Mouse (Mus musculus): ENCODE results near the gene Senp3.
A peak's percentile ranks its signal among the peaks of the same experiment; 100 is the strongest.

Gene Senp3

DNA sequence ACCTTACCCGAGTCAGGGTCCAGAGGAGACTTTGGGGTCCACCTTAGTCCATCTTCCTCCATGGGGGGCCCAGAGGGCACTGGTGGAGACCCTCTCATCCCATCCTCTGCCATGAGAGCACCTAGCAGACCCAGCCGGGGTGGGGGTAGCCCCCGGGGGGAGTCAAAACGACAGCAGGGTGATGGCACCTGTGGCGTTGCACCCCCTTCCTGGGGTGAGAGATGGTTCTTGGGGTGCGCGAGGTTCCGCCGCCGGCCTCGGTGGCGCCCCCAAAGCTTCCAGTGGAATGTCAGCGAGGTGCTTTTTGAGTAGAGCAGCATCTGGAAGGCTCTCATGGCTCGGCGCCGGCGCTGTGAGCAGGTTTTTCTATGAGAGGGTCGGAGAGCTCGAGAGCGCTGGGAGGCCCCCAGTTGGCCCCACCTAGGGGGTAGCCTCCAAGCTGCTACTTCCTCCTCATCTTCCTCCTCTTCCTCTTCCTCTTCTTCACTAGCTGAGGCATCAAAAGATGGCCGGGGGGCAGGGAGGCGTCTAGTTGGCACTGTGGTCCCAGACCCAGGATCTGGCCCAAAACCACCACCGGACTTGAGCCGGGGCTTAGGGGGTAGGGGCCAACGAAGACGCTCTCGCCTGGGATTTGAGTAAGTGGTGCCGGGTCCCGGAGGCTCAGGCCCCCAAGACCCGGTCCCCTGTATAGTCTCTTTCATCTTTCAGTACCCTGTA, 1.6 kb downstream of the Senp3 start:
- no peak for DNase-seq

DNA sequence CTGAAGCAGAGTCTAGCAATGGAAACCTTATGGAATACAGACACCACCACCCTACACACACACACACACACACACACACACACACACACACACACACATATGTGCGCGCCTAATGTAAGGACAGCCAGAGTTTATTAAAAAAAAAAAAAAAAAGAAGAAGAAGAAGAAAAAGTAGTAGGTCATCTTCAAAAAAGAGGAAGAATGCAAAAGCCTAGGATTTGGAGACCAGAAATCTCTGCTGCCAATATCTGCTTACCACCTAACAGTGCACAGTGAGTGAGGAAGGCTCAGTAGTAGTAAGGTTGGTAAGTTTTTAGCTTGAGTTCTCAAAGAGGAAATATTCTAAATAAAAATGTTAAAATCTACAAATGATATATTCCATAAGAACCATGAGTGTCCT, 2.7 kb downstream of the Senp3 start:
- DNase-seq, result no peak

DNA sequence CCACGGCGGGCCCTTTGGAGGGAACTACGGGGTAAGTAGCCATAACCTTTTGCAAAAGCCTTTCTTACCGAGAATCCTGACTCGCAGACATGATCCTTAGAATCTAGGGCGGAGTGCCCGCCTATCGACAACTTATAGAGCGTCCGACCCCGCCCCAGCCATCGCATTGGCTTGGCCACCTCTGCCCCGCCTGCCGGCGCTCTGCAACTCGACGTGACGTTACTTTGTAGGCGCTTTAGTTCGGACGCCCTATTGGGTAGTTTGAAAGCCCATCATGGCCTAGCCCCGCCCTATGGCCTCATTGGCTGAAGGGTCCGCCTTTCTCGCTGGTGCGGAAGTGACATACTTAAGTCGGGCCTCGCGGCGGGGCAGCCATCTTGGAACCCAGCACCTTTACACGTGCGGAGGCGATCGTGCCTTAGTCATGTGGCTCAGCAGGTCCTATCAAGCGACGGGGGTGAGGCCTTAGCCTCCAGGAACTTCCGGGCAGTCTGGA, 9.6 kb downstream of the Senp3 start, which contains the start of gene Eif4a1:
Eif4a1 (minus strand) TSS at position 213 of the 496 bp plus-strand sequence.
- DNase-seq, result peak; percentile 100

DNA sequence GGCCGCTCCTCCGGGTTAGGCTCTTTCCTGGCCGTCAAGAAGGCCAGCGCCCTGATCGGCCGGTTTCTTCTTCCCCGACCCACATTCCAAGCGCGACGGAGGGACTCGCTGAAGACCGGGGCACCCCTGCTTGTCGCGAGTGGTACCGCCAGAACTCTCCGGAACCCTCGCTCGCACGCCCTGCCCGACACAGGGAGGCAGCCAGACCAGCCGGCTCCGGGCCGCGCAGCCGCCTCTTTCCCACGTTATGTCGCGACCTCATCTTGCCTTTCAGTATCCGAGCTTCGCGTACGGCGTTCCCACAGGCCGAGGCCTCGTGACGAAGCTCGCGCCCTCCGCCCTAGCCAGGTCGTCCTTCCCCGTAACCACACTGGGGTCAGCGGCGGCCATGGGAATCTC, 10.2 kb downstream of the Senp3 start:
- no peak for DNase-seq

DNA sequence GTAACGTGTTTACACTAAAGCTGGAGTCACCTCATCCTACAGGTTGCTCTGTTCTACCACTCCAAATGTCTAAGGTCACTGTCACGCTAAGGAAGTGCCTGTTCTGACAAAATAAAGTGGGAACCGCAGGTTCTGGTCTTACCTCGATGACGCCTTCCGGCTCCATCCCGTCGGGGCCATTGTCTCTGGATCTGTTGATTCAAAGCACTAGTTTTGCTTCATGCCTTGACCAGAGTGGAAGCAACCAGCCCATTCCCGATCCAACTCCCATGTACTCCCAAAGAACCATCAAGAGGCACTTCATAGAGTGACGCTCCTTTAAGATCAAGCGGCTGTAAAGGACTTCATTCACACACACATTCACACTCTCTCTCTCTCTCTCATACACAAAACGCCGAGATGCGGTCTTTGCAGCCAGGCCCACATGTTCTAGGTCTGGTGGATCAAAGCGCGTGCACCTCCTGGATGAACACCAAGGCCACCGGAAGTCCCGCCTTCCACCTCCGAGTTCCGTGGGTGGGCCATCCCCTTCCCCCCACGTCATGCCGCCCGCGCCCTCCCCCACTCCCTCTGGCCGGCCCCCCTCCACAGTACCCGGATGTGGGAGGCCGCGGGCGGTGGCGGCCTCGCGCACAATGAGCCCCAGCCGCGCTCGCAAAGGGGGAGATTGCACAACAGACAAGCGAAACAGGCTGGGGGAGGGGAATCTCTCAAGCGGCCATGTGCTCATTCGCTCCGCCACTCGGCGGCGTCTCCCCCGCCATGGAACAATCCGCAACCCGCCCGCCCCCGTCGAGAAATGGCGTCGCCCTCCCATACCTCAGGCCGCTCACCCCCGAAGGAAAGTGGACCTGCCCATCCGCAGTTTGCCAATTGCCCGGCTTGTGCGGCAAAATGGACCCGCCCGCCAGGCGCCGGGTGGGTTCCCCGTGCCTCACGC, 10.8 kb downstream of the Senp3 start:
- DNase-seq, result peak; percentile 97

DNA sequence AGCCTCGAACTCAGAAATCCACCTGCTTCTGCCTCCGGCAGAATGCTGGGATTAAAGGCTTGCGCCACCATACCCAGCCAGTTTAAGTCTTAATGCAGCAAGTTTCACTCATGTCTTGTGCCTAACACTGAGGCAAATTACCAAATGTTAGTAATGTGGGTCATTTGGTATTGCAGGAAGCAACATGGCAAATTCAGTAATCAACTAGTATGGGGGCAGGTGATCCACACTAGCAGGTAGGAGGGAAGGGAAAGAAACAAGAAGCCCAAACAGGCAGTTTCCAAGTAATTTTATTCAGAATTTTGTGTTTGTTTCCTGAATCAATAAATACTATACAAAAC, 15.2 kb downstream of the Senp3 start:
- DNase-seq, result no peak

DNA sequence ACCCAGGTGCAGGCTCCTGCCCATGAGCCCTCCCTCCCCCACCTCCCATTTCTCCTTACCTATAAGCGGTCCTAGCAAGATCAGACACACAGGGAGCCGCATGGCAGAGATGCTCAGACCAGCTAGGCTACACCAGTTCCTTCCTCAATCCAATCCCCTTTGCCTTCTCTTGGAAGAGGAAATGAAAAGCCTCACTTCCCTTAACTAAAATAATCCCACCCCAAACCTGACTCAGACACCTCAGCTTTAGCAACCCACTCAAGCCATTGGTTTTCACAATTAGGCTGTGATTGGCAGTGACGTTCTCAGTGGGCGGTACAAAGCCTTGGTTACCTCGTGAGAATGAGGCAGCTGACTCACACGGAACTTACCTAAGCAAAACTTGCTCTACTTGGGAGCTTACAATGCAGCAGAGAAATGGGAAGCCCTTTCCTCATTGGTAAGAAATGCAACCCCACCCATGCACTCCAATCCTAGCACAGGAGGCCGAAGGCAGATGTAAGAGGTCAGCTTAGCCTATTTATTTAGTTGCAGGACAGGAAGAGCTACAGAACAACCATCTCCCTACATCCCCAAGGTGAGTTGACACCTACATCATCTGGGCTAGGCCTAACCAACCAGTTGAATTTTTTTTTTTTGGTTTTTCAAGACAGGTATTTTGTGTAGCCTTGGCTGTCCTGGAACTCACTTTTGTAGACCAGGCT, 15.8 kb downstream of the Senp3 start, which contains the start of gene Cd68:
Cd68 (minus strand) TSS at position 193 of the 704 bp plus-strand sequence.
- DNase-seq, result peak; percentile 71

DNA sequence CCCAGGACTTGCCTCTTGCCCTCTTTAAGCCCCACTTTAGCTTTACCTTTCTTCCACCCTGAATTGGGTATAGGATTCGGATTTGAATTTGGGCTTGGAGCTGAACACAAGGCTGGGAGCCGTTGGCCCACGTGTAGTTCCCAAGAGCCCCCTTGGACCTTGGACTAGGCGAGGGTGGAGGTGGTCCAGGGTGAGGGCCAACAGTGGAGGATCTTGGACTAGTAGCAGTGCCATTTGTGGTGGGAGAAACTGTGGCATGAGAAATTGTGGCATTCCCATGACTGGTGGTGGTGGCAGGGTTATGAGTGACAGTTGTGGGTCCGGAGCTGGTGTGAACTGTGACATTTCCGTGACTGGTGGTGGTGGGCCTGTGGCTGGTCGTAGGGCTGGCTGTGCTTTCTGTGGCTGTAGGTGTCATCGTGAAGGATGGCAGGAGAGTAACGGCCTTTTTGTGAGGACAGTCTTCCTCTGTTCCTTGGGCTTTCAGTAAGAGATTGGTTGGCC, 16.4 kb downstream of the Senp3 start:
- no peak for DNase-seq

DNA sequence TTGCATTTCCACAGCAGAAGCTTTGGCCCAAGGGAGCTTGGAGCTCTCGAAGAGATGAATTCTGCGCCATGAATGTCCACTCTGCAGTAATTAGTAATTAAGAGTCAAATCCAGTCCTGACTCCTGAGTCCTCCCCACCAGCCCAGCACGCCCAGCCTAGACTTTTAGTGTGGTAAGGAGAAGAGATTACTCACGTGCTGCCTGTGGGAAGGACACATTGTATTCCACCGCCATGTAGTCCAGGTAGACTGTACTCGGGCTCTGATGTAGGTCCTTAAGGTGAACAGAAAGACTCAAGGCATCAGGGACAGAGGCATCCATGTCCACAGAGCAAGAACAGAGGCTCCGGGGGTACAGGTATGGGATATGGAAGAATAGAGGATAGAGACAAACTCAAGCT, 17.0 kb downstream of the Senp3 start:
- no peak for DNase-seq

DNA sequence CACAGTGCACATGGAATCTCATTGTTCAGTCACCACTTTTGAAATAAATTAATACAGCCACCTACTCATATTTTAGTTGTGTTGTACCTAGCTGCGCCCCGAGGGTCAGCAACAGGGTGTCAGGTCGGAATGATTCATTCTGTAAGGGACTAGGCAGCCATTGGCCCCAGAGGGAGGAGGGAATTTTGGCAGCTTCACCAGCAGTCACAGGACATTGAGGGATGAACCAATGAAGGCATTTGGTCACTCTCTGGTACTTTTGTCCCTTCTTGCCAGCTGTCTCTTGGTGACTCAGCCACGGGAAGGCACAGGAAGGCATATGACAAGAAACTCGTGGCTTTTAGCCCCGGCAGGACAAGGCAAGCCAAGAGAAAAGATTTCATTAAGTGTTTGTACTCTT, 18.1 kb downstream of the Senp3 start:
- peak; percentile 26 for DNase-seq

DNA sequence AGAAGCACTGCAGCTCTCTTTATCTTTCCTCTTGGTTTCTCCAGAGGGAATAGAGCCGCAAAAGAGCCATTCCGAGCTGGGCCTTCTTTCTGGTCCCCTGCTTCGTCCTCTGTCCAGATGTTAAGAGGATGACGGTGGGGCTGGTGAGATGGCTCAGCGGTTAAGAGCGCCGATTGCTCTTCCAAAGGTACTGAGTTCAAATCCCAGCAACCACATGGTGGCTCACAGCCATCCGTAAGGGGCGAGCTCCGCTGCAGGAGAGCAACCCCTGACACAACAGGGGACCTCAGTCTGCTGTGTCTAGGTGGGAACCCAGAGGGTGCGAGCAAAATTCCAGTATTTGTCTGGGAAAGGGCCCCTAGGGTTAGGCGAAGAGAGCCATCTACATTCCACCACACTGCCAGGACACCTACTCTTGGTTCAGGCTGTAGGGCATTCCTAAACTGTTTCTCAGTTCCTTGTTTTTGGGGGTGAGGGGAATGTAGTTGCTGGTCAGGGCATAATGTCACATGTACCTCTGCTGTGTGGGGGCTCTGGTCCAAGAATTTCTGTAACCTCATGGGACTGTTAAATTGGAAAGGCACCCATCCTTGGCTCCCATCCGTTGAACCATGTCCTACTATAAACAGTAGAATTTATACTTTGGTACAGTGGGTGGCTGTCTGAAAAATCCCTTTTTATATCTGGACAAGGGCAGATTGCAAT, 18.8 kb downstream of the Senp3 start:
- no peak for DNase-seq

DNA sequence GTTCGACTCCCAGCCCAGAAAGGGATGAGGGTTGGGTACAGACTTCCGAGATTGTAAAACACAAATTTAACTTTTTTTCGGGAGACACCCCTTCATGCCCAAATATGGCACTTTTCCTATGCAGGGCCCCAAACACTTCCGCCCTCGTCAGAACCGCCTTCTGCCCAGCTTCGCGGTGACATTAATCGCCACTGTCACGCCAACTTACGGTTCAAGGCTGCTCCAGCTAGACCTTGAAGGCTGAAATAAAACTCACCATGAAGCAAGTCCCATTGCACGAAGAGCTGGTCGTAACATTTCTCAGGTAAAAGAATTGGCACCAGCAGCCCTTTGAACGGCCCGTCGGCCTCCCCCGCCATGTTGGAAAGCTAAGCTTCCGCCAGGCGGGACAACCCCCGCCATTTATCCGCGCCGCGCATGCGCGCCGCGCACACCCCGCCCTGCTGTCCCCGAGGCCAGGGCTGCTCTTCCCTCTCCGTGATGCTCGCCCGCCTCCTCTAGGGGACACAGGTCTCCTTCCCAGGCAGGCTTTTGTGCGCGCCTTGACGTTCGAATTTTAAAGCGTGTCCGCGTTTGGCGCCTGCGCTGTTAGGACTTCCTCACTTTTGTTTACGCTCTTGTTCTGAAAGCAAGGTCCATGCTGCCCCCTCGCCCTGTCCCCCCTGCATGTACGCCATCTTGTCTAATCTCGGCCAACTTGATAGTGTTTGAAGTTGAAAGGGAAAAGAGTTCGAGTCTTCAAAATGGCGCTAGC, 19.5 kb downstream of the Senp3 start, which contains the start of gene Mpdu1:
Mpdu1 (minus strand) TSS at position 430 of the 754 bp plus-strand sequence.
- peak; percentile 98 for DNase-seq

DNA sequence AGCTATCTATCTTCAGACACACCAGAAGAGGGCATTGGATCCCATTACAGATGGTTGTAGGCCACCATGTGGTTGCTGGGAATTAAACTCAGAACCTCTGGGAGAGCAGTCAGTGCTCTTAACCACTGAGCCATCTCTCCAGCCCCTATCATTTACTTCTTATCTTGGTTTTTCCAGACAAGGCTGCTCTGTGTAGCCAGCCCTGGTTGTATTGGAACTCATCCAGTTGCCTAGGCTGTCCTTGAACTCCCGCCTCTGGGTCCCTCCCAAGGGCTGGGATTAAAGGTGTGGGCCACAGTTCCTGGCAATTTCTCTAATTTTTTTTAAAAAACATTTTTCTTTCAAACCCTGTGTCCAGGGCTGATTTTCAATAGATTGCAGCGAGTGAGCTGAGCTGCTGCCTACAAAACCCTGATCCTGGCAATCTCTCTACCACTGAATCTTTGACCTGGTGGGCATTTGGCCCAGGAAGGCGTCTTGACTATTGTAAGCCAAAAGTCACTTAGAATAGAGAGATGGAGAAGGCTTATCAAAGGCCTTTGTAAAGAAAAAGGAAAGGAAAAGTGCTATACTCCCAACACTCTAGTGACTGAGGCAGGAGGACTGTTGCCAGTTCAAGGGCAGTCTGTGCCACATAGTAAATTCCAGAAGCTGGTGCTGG, 20.5 kb downstream of the Senp3 start:
- DNase-seq, result peak; percentile 38

DNA sequence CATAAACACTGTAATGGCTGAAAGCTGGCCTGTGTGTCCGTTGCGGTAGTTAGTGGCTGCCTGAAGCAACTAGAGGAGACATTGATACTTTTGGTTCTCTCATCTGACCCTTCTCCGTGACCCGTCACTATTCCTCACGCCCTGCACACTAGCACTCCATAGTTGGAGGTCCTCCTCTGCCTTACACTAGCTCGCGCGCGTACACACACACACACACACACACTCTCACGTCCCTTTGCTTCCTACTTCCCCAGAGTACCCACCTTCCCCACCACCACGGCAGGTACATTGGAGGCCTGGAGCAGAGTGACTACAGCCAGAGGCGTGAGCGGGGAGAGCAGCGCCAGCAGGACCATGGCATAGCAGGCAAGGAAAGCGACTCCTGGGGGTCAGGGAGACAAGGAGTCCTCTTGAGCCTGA, 24.4 kb downstream of the Senp3 start:
- DNase-seq, result no peak

DNA sequence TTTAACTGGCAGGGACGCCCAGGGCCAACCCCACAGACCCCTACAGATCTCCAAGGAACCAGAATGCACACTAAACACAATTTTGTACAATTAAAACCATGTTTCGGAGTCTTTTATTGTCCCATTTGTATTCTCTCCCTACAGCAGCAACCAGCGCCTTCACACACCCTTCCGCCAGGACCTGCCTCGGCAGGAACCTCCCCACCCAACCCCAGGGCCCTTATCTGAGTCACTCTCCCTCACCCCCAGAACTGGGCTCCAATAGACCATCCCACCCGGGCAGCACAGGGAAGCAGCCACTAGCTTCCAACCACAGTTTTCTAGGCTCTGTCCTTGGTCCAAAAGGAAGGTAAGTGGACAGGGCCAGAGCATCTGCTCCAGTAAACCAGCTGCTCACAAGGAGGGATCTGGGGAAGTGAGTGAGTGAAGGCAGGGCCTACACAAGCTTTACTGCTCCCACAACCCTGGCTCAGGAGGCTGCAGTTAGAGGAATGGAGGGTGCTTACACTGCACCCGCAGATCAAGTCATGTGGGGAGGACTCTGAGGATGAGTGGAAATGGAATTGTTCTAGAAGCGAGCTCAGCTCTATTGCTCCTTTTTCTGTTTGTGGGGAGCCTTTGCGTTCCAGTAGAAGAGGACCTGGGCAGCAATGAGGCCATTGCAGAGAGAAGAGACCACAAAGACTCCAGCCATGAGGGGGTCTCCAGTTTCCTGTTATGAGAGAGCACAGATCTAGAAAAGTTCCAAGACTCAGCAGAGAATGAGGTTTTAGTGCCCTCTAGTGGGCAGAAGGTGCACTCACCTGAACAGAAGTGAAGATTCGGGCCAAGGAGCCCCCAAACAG, 25.0 kb downstream of the Senp3 start:
- DNase-seq, result peak; percentile 66

DNA sequence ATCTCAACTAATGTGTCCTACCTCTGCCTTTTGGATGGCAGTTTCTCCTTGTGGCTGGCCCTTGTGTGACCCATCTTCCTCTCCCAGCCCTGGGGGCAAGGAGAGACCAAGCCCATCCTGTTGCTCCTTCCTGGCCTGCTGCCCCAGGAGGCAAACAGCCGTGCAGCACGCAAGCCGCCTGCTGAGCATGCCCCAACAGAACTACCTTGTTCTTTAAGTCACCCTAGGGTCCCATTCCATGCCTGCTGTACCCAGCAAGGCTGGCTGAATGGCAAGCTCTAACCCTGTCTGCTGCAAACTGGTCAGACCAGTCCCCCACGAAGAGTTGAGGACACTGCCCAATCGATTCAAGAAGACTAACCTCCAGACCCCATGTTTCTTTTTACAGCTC, 25.8 kb downstream of the Senp3 start:
- no peak for DNase-seq

DNA sequence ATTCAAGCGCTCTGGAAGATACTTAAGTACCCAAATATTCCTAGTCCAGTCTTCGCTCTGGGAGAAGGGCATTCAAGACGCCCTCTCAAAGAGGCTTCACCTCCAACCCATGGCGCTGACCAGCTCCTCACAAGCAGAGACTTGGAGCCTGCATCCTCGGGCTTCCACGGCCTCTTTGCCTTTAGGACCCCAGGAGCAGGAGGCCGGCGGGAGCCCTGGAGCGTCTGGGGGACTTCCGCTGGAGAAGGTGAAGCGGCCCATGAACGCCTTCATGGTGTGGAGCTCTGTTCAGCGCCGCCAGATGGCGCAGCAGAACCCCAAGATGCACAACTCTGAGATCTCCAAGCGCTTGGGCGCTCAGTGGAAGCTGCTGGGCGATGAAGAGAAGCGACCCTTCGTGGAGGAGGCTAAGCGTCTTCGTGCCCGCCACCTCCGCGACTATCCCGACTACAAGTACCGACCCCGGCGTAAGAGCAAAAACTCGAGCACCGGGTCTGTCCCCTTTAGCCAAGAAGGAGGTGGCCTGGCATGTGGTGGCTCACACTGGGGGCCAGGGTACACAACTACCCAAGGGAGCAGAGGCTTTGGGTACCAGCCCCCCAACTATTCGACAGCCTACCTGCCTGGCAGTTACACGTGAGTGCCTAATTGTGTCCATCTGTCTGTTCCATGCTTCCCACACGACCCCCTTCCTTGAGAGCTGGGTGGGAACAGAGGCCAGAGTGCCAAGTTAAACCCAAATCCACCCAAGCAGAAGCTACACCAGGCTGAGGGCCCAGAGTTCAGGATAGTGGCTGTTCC, 26.4 kb downstream of the Senp3 start, which contains the start of gene Sox15:
Sox15 (plus strand) TSS at position 51 of the 801 bp plus-strand sequence.
- DNase-seq, result peak; percentile 82

DNA sequence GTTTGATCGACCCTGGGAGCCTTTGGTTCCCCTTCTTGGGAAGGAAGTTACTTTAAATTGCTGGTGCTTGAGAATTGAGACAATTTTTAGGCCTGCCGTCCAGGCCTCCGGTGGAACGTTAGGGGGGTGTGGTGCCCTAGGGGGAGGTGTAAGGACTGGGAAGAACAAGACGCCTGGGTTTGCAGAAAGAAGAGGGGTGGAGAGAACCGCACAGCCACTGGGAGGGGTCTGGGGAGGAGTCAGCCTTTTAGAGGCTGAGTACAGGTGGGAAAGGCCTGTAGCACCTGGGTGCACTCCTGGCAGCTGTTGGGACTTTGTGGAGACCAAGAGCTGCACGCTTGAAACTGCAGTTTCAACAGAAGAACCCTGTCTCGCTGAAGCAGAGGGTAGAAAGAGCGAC, 27.1 kb downstream of the Senp3 start:
- DNase-seq, result peak; percentile 35

DNA sequence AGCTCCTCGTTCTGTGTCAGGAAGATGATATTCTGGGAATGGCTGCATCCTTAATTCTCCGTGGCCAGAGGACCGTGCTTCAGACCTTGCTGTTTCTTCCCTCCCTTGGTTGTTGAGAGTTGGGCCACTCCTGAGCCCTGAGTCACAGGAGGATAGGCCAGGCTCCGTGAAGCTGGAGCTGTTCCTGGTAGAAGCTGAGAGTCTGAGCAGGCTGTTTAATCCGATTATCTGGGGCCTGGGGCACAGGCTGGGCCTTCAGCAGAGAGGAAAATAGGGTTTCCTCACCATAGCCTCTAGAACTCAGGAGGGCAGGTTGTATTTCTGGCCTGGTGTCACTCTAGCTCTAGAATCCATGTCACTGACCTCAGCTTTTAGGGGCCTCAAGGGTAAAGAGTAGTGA, 28.5 kb downstream of the Senp3 start:
- DNase-seq, result no peak
